Mouse (Mus musculus) spleen, adult 18-20 months (tissue): ENCODE data around the gene Nlrp6.
"Not testable (repeated sequence)": the region's sequence is repeated elsewhere in the genome, so short reads cannot be mapped to it uniquely, and the experiment has no call there.

ENCODE experiments used
- DNase-seq, 2 experiments: peaks; one replicate each; pipeline ENCODE4 v3.0.0; 2022; ENCODE audit warnings: mixed read lengths in 2 of 2

Nlrp6 gene

DNA sequence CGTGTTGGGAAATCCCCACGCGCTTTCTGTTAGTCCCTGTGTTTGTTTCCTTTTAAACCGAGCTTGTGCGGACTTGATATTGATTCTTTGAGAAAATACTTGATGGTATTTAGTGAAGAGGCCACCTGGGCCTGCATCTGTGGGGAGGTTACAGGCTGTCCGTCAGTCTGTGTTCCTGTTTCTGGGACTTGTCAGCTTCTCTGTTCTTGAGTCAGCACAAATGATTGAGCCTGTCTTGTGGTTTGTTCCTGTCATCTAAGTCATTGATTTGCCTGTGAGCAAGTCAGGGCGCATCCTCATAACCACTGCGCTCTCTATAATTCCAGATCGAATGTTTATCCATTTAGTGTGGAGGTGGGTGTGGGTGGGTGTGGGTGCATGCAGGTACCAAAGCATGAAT, 56.0 kb downstream of the Nlrp6 start:
- DNase-seq = not testable (repeated sequence)
